Mouse (Mus musculus): ENCODE results near the gene Cyp2d10.
A peak's percentile ranks its signal among the peaks of the same experiment; 100 is the strongest.

DNA sequence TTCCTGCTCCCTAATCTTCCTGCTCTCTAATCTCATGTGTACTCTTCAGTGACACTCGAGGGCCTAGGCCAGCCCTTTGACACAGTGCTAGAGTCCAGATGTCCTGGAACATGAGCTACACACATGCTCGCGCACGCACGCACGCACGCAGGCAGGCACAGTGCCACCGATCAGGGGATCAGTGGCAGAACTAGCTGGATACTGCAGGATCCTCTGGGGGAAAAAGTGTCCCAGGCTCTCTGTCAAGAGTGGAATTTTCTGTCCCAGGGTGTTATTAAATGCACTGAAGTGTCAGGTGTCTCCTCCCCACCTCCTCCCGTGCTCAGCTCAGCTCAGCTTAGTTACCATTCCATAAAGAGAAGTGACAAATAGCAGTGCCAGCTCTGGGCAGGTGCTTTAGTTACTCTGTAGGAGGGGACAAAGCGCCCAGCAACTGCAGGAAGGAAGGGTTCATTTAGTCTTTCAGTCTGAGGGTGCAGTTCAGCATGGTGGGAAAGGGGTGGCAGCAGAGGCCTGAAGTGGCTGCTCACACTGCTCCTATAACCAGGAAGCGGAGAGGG is 45.5 kb downstream of the Cyp2d10 start:
- peak; percentile 15; the same call in 1 of the 2 replicates for TF ChIP-seq CTCF (IDR thresholded peaks at IDR 0.05; ENCODE audit: borderline replicate concordance, insufficient read depth, low read length)
- TF ChIP-seq POLR2A (IDR thresholded peaks at IDR 0.05; ENCODE audit: low read depth, low read length), result no peak

All from embryonic fibroblast, embryonic 13.5 days (primary cell).